Mouse (Mus musculus) heart, embryonic 13.5 days (tissue): ENCODE measurements at regions not wholly inside any gene's neighbourhood (a gene's known extent, or its start where the extent isn't known, plus 50 kb on each side); places are given as distances from the start of the nearest gene placed in this dataset.

Source experiments
- ATAC-seq: fragments of 200-750 bp; cut with Nextera tagmentation; 2 replicates; pipeline ENCODE4 v1.8.0; 2017; ENCODE audit warnings: moderate TSS enrichment; ENCODE audit not compliant: insufficient number of reproducible peaks, low FRiP score, low TSS enrichment; ENCODE audit errors: extremely low read depth
- H3K27ac ChIP-seq: fragments of 300-500 bp; sonication (generic); replicated peaks from 2 replicates; pipeline ENCODE4 v1.5.1; 2015; ENCODE audit warnings: moderate library complexity, mild to moderate bottlenecking, inconsistent platforms
- H3K27me3 ChIP-seq: fragments of 300-500 bp; sonication (generic); replicated peaks from 2 replicates; pipeline ENCODE4 v1.6.1; 2015; ENCODE audit warnings: mild to moderate bottlenecking, inconsistent platforms
- H3K36me3 ChIP-seq: fragments of 300-500 bp; sonication (generic); 2 replicates; pipeline ENCODE4 v1.6.1; 2015; ENCODE audit warnings: mild to moderate bottlenecking, inconsistent platforms
- H3K4me1 ChIP-seq: fragments of 300-500 bp; sonication (generic); 2 replicates; pipeline ENCODE4 v1.6.1; 2015; ENCODE audit warnings: inconsistent platforms
- H3K4me2 ChIP-seq: fragments of 300-500 bp; sonication (generic); 2 replicates; pipeline ENCODE4 v1.6.1; 2015; ENCODE audit warnings: inconsistent platforms, mild to moderate bottlenecking, moderate library complexity
- H3K4me3 ChIP-seq: fragments of 300-500 bp; sonication (generic); 2 replicates; pipeline ENCODE4 v1.5.1; 2015; ENCODE audit warnings: moderate library complexity, mild to moderate bottlenecking, inconsistent platforms
- H3K9ac ChIP-seq: fragments of 300-500 bp; sonication (generic); 2 replicates; pipeline ENCODE4 v1.6.1; 2015; ENCODE audit warnings: inconsistent platforms, mild to moderate bottlenecking, moderate library complexity
- H3K9me3 ChIP-seq: fragments of 300-500 bp; sonication (generic); 2 replicates; pipeline ENCODE4 v1.6.1; 2016; ENCODE audit warnings: inconsistent platforms
- WGBS: fragments of 180-500 bp; shearing (Covaris S2); methylation state at CpG from one replicate; pipeline ENCODE4 v1.1.7; 2015; ENCODE audit warnings: mixed read lengths; 5-methylcytosine and 5-hydroxymethylcytosine counted together

GRCm38 (mm10) chr2:10923984-10924383 is 247.9 kb upstream of the Prkcq start:
- Histone ChIP-seq H3K9ac (no peak overlapping the region), H3K4me3 (no peak overlapping the region), H3K9me3 (no peaks in the 10 kb centered on the region), H3K27me3 (0 out of 2 replicates have a peak, but pooled peaks cover 5% of the 10 kb centered on the region), H3K4me1 (no peaks in the 10 kb centered on the region), H3K36me3 (no peaks in the 10 kb centered on the region), H3K4me2 (no peak overlapping the region), H3K27ac (no peak overlapping the region)
- ATAC-seq = no peak
- WGBS = 49% methylated on average over 4 of the region's 4 CpGs

GRCm38 (mm10) chr2:10925361-10925760 is 246.5 kb upstream of the Prkcq start:
- Histone ChIP-seq H3K9me3 (no peaks in the 10 kb centered on the region), H3K27ac (no peak overlapping the region), H3K4me3 (no peak overlapping the region), H3K9ac (no peak overlapping the region), H3K4me2 (no peak overlapping the region), H3K36me3 (no peaks in the 10 kb centered on the region), H3K27me3 (0 out of 2 replicates have a peak, but pooled peaks cover 5% of the 10 kb centered on the region), H3K4me1 (no peaks in the 10 kb centered on the region)
- no peak for ATAC-seq
- 73% methylated on average over 7 of the region's 7 CpGs for WGBS

GRCm38 (mm10) chr2:10937405-10937804 is 234.5 kb upstream of the Prkcq start:
- ATAC-seq = no peak
- H3K36me3 ChIP-seq = no peaks in the 10 kb centered on the region
- WGBS = 69% methylated on average over 1 of the region's 1 CpGs

GRCm38 (mm10) chr2:10965224-10965623 is 206.7 kb upstream of the Prkcq start:
- no peak for ATAC-seq
- H3K4me3 ChIP-seq = no peak overlapping the region
- no peaks in the 10 kb centered on the region for H3K27me3 ChIP-seq
- no peaks in the 10 kb centered on the region for H3K9me3 ChIP-seq
- no peak overlapping the region for H3K27ac ChIP-seq
- H3K4me2 ChIP-seq = no peak overlapping the region
- H3K36me3 ChIP-seq = no peaks in the 10 kb centered on the region
- 69% methylated on average over 7 of the region's 7 CpGs for WGBS
- no peak overlapping the region for H3K9ac ChIP-seq
- H3K4me1 ChIP-seq = no peaks in the 10 kb centered on the region

More at GRCm38 (mm10) chr2:10937405-10937804, 234.5 kb upstream of the Prkcq start:
- Histone ChIP-seq H3K4me2 (no peak overlapping the region), H3K9ac (no peak overlapping the region), H3K4me1 (no peaks in the 10 kb centered on the region), H3K27ac (no peak overlapping the region), H3K4me3 (no peak overlapping the region), H3K9me3 (no peaks in the 10 kb centered on the region), H3K27me3 (no peaks in the 10 kb centered on the region)

- Histone ChIP-seq H3K9me3 (no peaks in the 10 kb centered on the region), H3K27me3 (no peaks in the 10 kb centered on the region), H3K9ac (no peak overlapping the region), H3K36me3 (no peaks in the 10 kb centered on the region), H3K4me2 (no peak overlapping the region), H3K4me1 (no peaks in the 10 kb centered on the region), H3K4me3 (no peak overlapping the region), H3K27ac (no peak overlapping the region)
- WGBS = 43% methylated on average over 2 of the region's 2 CpGs
- no peak for ATAC-seq
These were observed 205.0 kb upstream of the Prkcq start for GRCm38 (mm10) chr2:10966891-10967290.

- Histone ChIP-seq H3K4me1 (no peaks in the 10 kb centered on the region), H3K36me3 (no peaks in the 10 kb centered on the region), H3K27ac (no peak overlapping the region), H3K27me3 (no peaks in the 10 kb centered on the region), H3K4me2 (no peak overlapping the region), H3K4me3 (no peak overlapping the region), H3K9me3 (no peaks in the 10 kb centered on the region), H3K9ac (no peak overlapping the region)
- no peak for ATAC-seq
- WGBS = 76% methylated on average over 10 of the region's 10 CpGs
These were observed 202.7 kb upstream of the Prkcq start for GRCm38 (mm10) chr2:10969111-10969689.

GRCm38 (mm10) chr2:10972051-10972450 is 199.9 kb upstream of the Prkcq start:
- H3K4me2 ChIP-seq = no peak overlapping the region
- no peak for ATAC-seq
- WGBS = 58% methylated on average over 3 of the region's 3 CpGs

GRCm38 (mm10) chr2:10978772-10979171 is 193.1 kb upstream of the Prkcq start:
- WGBS = 77% methylated on average over 5 of the region's 5 CpGs
- Histone ChIP-seq H3K9ac (no peak overlapping the region), H3K36me3 (no peaks in the 10 kb centered on the region), H3K27ac (no peak overlapping the region), H3K4me2 (no peak overlapping the region), H3K27me3 (no peaks in the 10 kb centered on the region), H3K4me3 (no peak overlapping the region), H3K9me3 (no peaks in the 10 kb centered on the region), H3K4me1 (no peaks in the 10 kb centered on the region)
- ATAC-seq = no peak

More at GRCm38 (mm10) chr2:10972051-10972450, 199.9 kb upstream of the Prkcq start:
- no peak overlapping the region for H3K4me3 ChIP-seq
- H3K9me3 ChIP-seq = no peaks in the 10 kb centered on the region
- no peaks in the 10 kb centered on the region for H3K4me1 ChIP-seq
- H3K27me3 ChIP-seq = no peaks in the 10 kb centered on the region
- no peak overlapping the region for H3K9ac ChIP-seq
- no peak overlapping the region for H3K27ac ChIP-seq
- H3K36me3 ChIP-seq = no peaks in the 10 kb centered on the region

GRCm38 (mm10) chr2:10986101-10986500 is 185.8 kb upstream of the Prkcq start:
- Histone ChIP-seq H3K9ac (no peak overlapping the region), H3K4me3 (no peak overlapping the region), H3K4me1 (no peaks in the 10 kb centered on the region), H3K4me2 (no peak overlapping the region), H3K27me3 (no peaks in the 10 kb centered on the region), H3K9me3 (no peaks in the 10 kb centered on the region), H3K36me3 (no peaks in the 10 kb centered on the region), H3K27ac (no peak overlapping the region)
- 68% methylated on average over 7 of the region's 7 CpGs for WGBS
- no peak for ATAC-seq

GRCm38 (mm10) chr2:10990043-10990728 is 181.7 kb upstream of the Prkcq start:
- 84% methylated on average over 7 of the region's 7 CpGs for WGBS
- H3K27me3 ChIP-seq = no peaks in the 10 kb centered on the region

GRCm38 (mm10) chr2:10998798-10999197 is 173.1 kb upstream of the Prkcq start:
- Histone ChIP-seq H3K4me3 (no peak overlapping the region), H3K9ac (no peak overlapping the region), H3K36me3 (no peaks in the 10 kb centered on the region), H3K27ac (no peak overlapping the region), H3K4me1 (no peaks in the 10 kb centered on the region), H3K4me2 (no peak overlapping the region), H3K27me3 (no peaks in the 10 kb centered on the region), H3K9me3 (no peaks in the 10 kb centered on the region)
- ATAC-seq = no peak
- 19% methylated on average over 1 of the region's 1 CpGs for WGBS

More at GRCm38 (mm10) chr2:10990043-10990728, 181.7 kb upstream of the Prkcq start:
- ATAC-seq = no peak
- Histone ChIP-seq H3K36me3 (no peaks in the 10 kb centered on the region), H3K9ac (no peak overlapping the region), H3K4me2 (no peak overlapping the region), H3K4me3 (no peak overlapping the region), H3K9me3 (no peaks in the 10 kb centered on the region), H3K4me1 (no peaks in the 10 kb centered on the region), H3K27ac (no peak overlapping the region)

GRCm38 (mm10) chr2:10999217-10999618 is 172.7 kb upstream of the Prkcq start:
- no peak for ATAC-seq
- no peaks in the 10 kb centered on the region for H3K9me3 ChIP-seq
- 61% methylated on average over 1 of the region's 1 CpGs for WGBS
- H3K9ac ChIP-seq = no peak overlapping the region
- no peak overlapping the region for H3K4me3 ChIP-seq
- no peaks in the 10 kb centered on the region for H3K36me3 ChIP-seq
- no peak overlapping the region for H3K4me2 ChIP-seq
- H3K27ac ChIP-seq = no peak overlapping the region
- H3K4me1 ChIP-seq = no peaks in the 10 kb centered on the region
- no peaks in the 10 kb centered on the region for H3K27me3 ChIP-seq
